Mouse (Mus musculus): Measurements from ENCODE around the gene Rpl6.

DNA sequence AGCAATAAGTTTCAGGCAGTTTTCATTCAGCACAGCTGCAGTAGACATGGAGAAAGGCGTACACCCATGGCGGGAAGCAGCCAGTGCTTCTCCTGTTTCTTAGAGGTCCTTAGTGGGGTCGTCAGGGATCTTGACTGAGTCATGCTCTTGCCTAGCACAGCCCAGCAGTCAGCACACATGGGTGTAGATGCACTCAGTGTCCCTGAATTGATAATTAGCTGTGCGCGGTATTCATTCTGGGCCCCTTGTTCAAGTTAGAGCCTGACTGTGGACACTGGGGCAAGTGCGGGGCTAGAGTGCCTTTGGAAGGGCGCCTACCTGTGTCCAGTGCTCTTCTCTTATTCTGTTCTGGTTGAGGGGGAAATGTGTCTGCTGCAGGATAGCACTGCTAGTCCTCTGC, 40.9 kb downstream of the Rpl6 start:
- no peak for TF ChIP-seq CTCF (IDR thresholded peaks at IDR 0.05)
- no peak for TF ChIP-seq EP300 (IDR thresholded peaks at IDR 0.05)
